Mouse (Mus musculus) ES-Bruce4 (cell line): Measurements from ENCODE around the gene Olfr304.
A peak's percentile ranks its signal among the peaks of the same experiment; 100 is the strongest.

Experiments
- CTCF ChIP-seq: IDR thresholded peaks from one replicate; pipeline ENCODE4 v1.8.1; 2011; ENCODE audit warnings: low read depth, low read length
- EP300 ChIP-seq: IDR thresholded peaks from 2 replicates; pipeline ENCODE4 v1.6.1; 2011; ENCODE audit warnings: low read depth, low read length; ENCODE audit not compliant: insufficient read depth

GRCm38 (mm10) chr7:86344253-86344652, 42.2 kb downstream of the Olfr304 start:
- TF ChIP-seq CTCF (no peak), EP300 (peak; percentile 92)
